Comparison of ENCODE assay signal across 7 mouse cellular contexts in genomic region chr11:57819999-57820581, GRCm38 (mm10). TPM values are rescaled to one million over a fixed set of nuclear protein-coding genes. Genes with fewer than 3 reads are reported as not detected.
DNase-seq lines count a peak whose midpoint lies in the region; ATAC-seq and TF ChIP-seq lines count a peak whose summit lies in the region.

No protein-coding gene starts in this region.

- no peaks in the 10 kb centered on the region for H3K4me1 ChIP-seq in hindbrain, embryonic 16.5 days (ENCODE audit: control insufficient read depth, insufficient read depth, low read depth, low read length)
- no peaks in the 10 kb centered on the region for H3K4me1 ChIP-seq in spleen, adult 2 months (ENCODE audit: control insufficient read depth, insufficient read depth, insufficient read length)

- peak; percentile 91 for TF ChIP-seq CTCF in spleen, adult 2 months (IDR thresholded peaks at IDR 0.05; ENCODE audit: extremely low read depth, insufficient read depth, insufficient read length, insufficient replicate concordance)

- H3K9ac ChIP-seq in hindbrain, embryonic 16.5 days (ENCODE audit: low read depth, low read length): no peak overlapping the region

- H3K27ac ChIP-seq in hindbrain, embryonic 16.5 days (ENCODE audit: low read depth, low read length): no peak overlapping the region
- no peak overlapping the region for H3K27ac ChIP-seq in spleen, adult 2 months (ENCODE audit: insufficient read depth, low read length)

- ATAC-seq in hindbrain, embryonic 16.5 days: 0 out of 2 replicates have a peak, but pooled peaks have one; percentile 37
- peak; percentile 90 for ATAC-seq in megakaryocyte progenitor cell, adult 5-6 weeks (replicated peaks; ENCODE audit: poor library complexity)

- H3K36me3 ChIP-seq in hindbrain, embryonic 16.5 days (ENCODE audit: control insufficient read depth, insufficient read depth, low read length): no peaks in the 10 kb centered on the region
- no peaks in the 10 kb centered on the region for H3K36me3 ChIP-seq in spleen, adult 2 months (ENCODE audit: control insufficient read depth, insufficient read depth, low read length)

- no peaks in the 10 kb centered on the region for H3K9me3 ChIP-seq in hindbrain, embryonic 16.5 days (ENCODE audit: control insufficient read depth, low read length)

- H3K4me2 ChIP-seq in hindbrain, embryonic 16.5 days (ENCODE audit: low read length): no peak overlapping the region

- H3K27me3 ChIP-seq in hindbrain, embryonic 16.5 days (replicated peaks; ENCODE audit: control insufficient read depth, insufficient read depth, low read length): peaks cover 13% of the 10 kb centered on the region
- no peaks in the 10 kb centered on the region for H3K27me3 ChIP-seq in spleen, adult 2 months (ENCODE audit: control insufficient read depth, insufficient read depth, low read length)

- no peak overlapping the region for H3K4me3 ChIP-seq in hindbrain, embryonic 16.5 days (ENCODE audit: low read length)
- no peak overlapping the region for H3K4me3 ChIP-seq in spleen, adult 2 months (ENCODE audit: extremely low read depth, insufficient read depth, insufficient read length)

- DNase-seq in adipocyte (ENCODE audit: low spot score): peak; percentile 70
- DNase-seq in cerebellum, adult 9-11 months: peak; percentile 42
- peak; percentile 64 to 69 for DNase-seq in frontal cortex, postnatal 25 days (ENCODE audit: low spot score in 2 of 2)
- DNase-seq in left cerebral cortex, adult 18-20 months (ENCODE audit: low spot score in 2 of 2): peak; percentile 78 to 80
- peak; percentile 18 to 72 for DNase-seq in spleen, adult 2 months (ENCODE audit: low read depth in 1 of 2, low spot score in 2 of 2)

- 29% methylated on average over 9 of the region's 9 CpGs for WGBS in hindbrain, embryonic 16.5 days
- 34% methylated on average over 9 of the region's 9 CpGs for WGBS in spleen, adult 2 months

- TF ChIP-seq POLR2A in spleen, adult 2 months (IDR thresholded peaks at IDR 0.05; ENCODE audit: low read depth, low read length): no peak

RNA-seq across cellular contexts. Expression of gene Hand1, which starts 12.5 kb away (rescaled TPM):
- not detected in 2 replicates for polyA plus RNA-seq in hindbrain, embryonic 16.5 days (2015; fragmentation: Nextera tagmentation; extraction: Ambion mirVana)
- not detected for total RNA-seq in left cerebral cortex, adult 18-20 months (2021)
- total RNA-seq in megakaryocyte progenitor cell, adult 5-6 weeks (2015): not detected in 2 replicates
- not detected in 2 replicates for total RNA-seq in megakaryocyte progenitor cell, adult 5-6 weeks (2017)
- not detected in 2 replicates for polyA plus RNA-seq in spleen, adult 2 months (2012; rRNA removed)

RNA-seq across cellular contexts. Expression of gene Sap30l, which starts 18.7 kb away (rescaled TPM):
- 5.3 TPM in 2 replicates for polyA plus RNA-seq in hindbrain, embryonic 16.5 days (2015; fragmentation: Nextera tagmentation; extraction: Ambion mirVana)
- 10 to 100 TPM; 53.2 to 57.0 TPM for total RNA-seq in left cerebral cortex, adult 18-20 months (2021)
- 19.0 and 22.6 TPM in 2 replicates for total RNA-seq in megakaryocyte progenitor cell, adult 5-6 weeks (2015)
- total RNA-seq in megakaryocyte progenitor cell, adult 5-6 weeks (2017): 16.5 and 17.0 TPM in 2 replicates
- polyA plus RNA-seq in spleen, adult 2 months (2012; rRNA removed): 16.5 and 24.1 TPM in 2 replicates
